Mouse (Mus musculus) bone marrow, adult 2 months (tissue): ENCODE data around the gene Bud13. TPM values are rescaled to one million over a fixed set of nuclear protein-coding genes. Genes with fewer than 3 reads are reported as not detected.

Experiments
- H3K27ac ChIP-seq: fragments of 200-500 bp; 2 replicates; pipeline ENCODE4 v1.5.1; 2012; ENCODE audit warnings: low read depth, mild to moderate bottlenecking, control low read depth, inconsistent platforms, low read length; ENCODE audit not compliant: control insufficient read depth, poor library complexity, insufficient read depth
- H3K4me1 ChIP-seq: fragments of 200-500 bp; 2 replicates; pipeline ENCODE4 v1.6.1; 2011; ENCODE audit warnings: low read length; ENCODE audit not compliant: control insufficient read depth, insufficient read depth
- H3K4me3 ChIP-seq: fragments of 200-500 bp; replicated peaks from 2 replicates; pipeline ENCODE3; 2011; ENCODE audit warnings: mild to moderate bottlenecking, low read depth, low read length, control low read depth; ENCODE audit not compliant: control insufficient read depth
- CTCF ChIP-seq: fragments of 200-500 bp; IDR thresholded peaks from 2 replicates; pipeline ENCODE4 v1.5.1; 2011; ENCODE audit warnings: low read length, control low read depth; ENCODE audit not compliant: control insufficient read depth, insufficient read depth
- POLR2A ChIP-seq: fragments of 200-500 bp; IDR thresholded peaks from 2 replicates; pipeline ENCODE4 v1.6.1; 2011; ENCODE audit warnings: low read depth, mild to moderate bottlenecking, control low read depth, low read length, borderline replicate concordance; ENCODE audit not compliant: control insufficient read depth
- WGBS: fragments of 180-500 bp; shearing (Covaris S2); methylation state at CpG from one replicate; pipeline ENCODE4 v1.1.7; 2018; 5-methylcytosine and 5-hydroxymethylcytosine counted together
- polyA plus RNA-seq: library from polyadenylated mRNA; stranded (reverse); fragments of >200 nt; gene quantifications from 2 replicates; pipeline ENCODE4 v1.2.4, GENCODE M21; 2011; ENCODE audit warnings: low replicate concordance; ENCODE audit not compliant: missing spikeins, insufficient read depth, insufficient read length

Bud13 gene
- polyA plus RNA-seq, 1 experiment: 13.4 TPM

GRCm38 (mm10) chr9:46246752-46247324 is 36.0 kb upstream of the Bud13 start:
- Histone ChIP-seq H3K4me3 (no peak overlapping the region), H3K27ac (no peak overlapping the region), H3K4me1 (no peaks in the 10 kb centered on the region)
- 38% methylated on average over 11 of the region's 11 CpGs for WGBS
- TF ChIP-seq CTCF (peak; percentile 69), POLR2A (no peak)

- no peak overlapping the region for H3K27ac ChIP-seq
- 83% methylated on average over 7 of the region's 7 CpGs for WGBS
- H3K4me1 ChIP-seq: peaks cover 2% of the 10 kb centered on the region; the same call in 1 of the 2 replicates
- TF ChIP-seq POLR2A: no peak
- TF ChIP-seq CTCF: no peak
- H3K4me3 ChIP-seq: no peak overlapping the region
Measured at GRCm38 (mm10) chr9:46256177-46256576, 26.6 kb upstream of the Bud13 start.

DNA sequence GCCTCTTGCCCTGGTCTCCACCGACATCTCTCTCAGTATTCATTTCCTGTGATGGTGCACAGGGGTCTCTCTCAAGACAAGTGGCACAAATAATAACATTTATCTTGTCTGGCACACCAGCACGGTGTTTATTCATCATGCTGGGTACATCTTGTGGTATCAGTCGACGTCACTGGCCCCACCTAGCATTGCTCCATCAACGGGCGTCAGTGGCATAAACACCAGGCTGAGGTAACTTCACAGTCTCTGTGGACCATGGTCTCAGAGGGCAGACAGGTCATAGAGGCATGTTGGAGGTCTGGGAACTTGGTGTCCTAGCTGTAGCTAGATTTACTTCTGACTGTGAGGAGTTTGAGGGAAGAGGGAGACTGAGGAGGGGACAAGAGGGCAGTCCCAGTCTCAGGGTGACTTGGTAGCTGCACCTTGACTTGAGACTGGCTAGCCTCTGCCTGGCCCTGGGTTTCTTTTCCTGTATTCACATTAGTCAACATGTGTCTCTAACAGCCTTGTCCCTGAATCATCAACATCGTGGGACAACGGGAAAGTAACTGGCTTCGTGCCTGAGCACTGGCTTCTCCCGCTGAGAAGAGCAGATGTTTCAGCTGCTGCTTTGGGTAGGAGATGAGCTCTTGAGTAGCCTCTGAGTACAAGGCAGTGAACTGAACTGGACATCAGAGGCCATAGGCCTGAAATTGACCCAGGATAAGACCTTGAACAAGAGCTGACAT is 26.0 kb upstream of the Bud13 start:
- no peak overlapping the region for H3K4me3 ChIP-seq
- no peak overlapping the region for H3K27ac ChIP-seq
- peaks cover 2% of the 10 kb centered on the region; the same call in 1 of the 2 replicates for H3K4me1 ChIP-seq
- 58% methylated on average over 10 of the region's 10 CpGs for WGBS
- TF ChIP-seq POLR2A (no peak), CTCF (no peak)

GRCm38 (mm10) chr9:46257546-46257945 is 25.3 kb upstream of the Bud13 start:
- TF ChIP-seq POLR2A: no peak
- no peak for TF ChIP-seq CTCF
- H3K4me1 ChIP-seq: peaks cover 2% of the 10 kb centered on the region; the same call in 1 of the 2 replicates
- H3K27ac ChIP-seq: no peak overlapping the region; the same call in 1 of the 2 replicates
- WGBS: 65% methylated on average over 3 of the region's 3 CpGs
- no peak overlapping the region for H3K4me3 ChIP-seq

GRCm38 (mm10) chr9:46259111-46259510 is 23.7 kb upstream of the Bud13 start:
- H3K27ac ChIP-seq: no peak overlapping the region
- 84% methylated on average over 6 of the region's 6 CpGs for WGBS
- H3K4me1 ChIP-seq: peaks cover 2% of the 10 kb centered on the region; the same call in 1 of the 2 replicates
- no peak overlapping the region for H3K4me3 ChIP-seq
- TF ChIP-seq POLR2A (no peak), CTCF (no peak)

- no peak overlapping the region for H3K27ac ChIP-seq
- TF ChIP-seq POLR2A (no peak), CTCF (no peak)
- H3K4me3 ChIP-seq: no peak overlapping the region
- 63% methylated on average over 7 of the region's 7 CpGs for WGBS
- H3K4me1 ChIP-seq: peaks cover 2% of the 10 kb centered on the region; the same call in 1 of the 2 replicates
Measured at GRCm38 (mm10) chr9:46261131-46261530, 21.7 kb upstream of the Bud13 start.

- H3K4me1 ChIP-seq: no peaks in the 10 kb centered on the region; the same call in 1 of the 2 replicates
- no peak within 1 kb of the TSS for H3K27ac ChIP-seq
- WGBS: 55% methylated on average over 7 of the region's 7 CpGs
- TF ChIP-seq POLR2A: no peak
- no peak within 1 kb of the TSS for H3K4me3 ChIP-seq
Measured at GRCm38 (mm10) chr9:46268343-46268873, 14.4 kb upstream of the Bud13 start, which contains the start of gene Apoa5. Gene Apoa5, plus strand, starts transcription at chr9:46268633.

DNA sequence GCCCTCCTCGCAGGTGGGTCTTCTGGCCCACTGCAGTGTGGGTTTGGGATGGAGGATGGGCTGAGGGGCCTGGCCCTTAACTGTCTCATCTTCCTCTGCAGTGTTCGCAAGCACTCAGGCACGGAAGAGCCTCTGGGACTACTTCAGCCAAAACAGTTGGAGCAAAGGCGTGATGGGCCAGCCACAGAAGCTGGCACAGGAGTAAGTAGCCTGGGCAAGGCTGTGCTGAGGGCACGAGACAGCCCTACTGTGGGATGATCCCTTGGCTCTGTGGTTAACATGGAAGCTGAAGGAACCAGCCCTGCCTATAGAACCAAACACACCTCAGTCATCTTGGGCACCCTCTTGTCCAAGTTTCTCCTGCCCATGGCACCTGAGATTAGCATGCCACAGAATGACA is 13.7 kb upstream of the Bud13 start:
- peaks cover 1% of the 10 kb centered on the region; the same call in 1 of the 2 replicates for H3K4me1 ChIP-seq

More for the DNA sequence above, 13.7 kb upstream of the Bud13 start:
- WGBS: 71% methylated on average over 5 of the region's 5 CpGs
- Histone ChIP-seq H3K4me3 (no peak overlapping the region), H3K27ac (no peak overlapping the region)
- TF ChIP-seq POLR2A: no peak
- no peak for TF ChIP-seq CTCF
